Mouse (Mus musculus): Measurements from ENCODE around the gene 4930519G04Rik. TPM values are rescaled to one million over a fixed set of nuclear protein-coding genes. Genes with fewer than 3 reads are reported as not detected.
"Not testable (repeated sequence)": the region's sequence is repeated elsewhere in the genome, so short reads cannot be mapped to it uniquely, and the experiment has no call there.

4930519G04Rik gene
- polyA plus RNA-seq, 1 experiment from 2014 or later = not detected

DNA sequence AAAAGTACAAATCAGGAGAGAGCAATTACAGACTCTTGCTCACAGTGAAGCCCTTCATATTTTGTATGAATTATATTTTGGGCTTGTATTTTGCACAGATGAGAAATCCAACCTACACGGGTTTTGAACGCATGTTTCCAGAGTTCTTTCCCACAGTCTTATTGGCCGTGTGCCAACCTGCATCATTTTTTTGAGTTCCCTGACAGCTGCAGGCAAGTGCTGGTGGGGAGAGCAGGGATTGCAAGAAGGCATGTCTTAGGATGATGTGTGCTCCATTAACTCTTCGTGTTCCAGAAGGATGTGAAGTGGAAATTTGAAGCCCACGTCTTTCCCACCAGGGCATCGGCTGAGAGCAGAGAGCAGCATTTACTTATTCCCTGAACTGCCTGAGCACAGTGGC, 36.9 kb upstream of the 4930519G04Rik start:
- peaks cover 10% of the 10 kb centered on the region for H3K4me1 ChIP-seq
- ATAC-seq (ENCODE audit: low FRiP score) = no peak
- no peak overlapping the region for H3K9ac ChIP-seq
- H3K27me3 ChIP-seq = no peaks in the 10 kb centered on the region
- peaks cover 2% of the 10 kb centered on the region; the same call in 1 of the 2 replicates for H3K36me3 ChIP-seq (replicated peaks)
- no peak overlapping the region for H3K4me3 ChIP-seq (replicated peaks)
- H3K27ac ChIP-seq = no peak overlapping the region
- no peaks in the 10 kb centered on the region for H3K9me3 ChIP-seq
- WGBS = 71% methylated on average over 6 of the region's 6 CpGs
- no peak overlapping the region for H3K4me2 ChIP-seq

DNA sequence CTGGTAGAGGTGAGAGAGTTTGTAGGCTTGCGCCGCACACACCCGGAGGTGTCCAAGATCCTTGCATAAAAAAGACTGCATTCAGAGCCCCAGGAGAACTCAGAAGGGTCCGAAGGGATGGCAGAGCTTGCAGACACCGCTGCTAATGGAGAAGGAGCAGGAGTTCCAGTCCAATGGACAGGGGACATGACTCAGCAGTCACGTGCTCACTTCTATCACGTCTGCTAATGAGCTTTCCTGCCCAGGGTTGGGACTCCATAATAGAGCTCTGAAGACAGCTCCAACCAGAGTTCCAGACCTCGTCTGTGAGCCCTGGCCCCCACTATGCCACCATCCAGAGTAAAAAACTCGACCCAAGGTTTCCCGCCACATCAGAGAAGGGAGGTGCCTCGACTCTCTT, 35.3 kb upstream of the 4930519G04Rik start:
- H3K27me3 ChIP-seq = no peaks in the 10 kb centered on the region
- peaks cover 8% of the 10 kb centered on the region; the same call in 1 of the 2 replicates for H3K36me3 ChIP-seq (replicated peaks)
- no peak overlapping the region for H3K4me2 ChIP-seq
- no peak for ATAC-seq (ENCODE audit: low FRiP score)
- H3K4me1 ChIP-seq = peaks cover 5% of the 10 kb centered on the region; the same call in 1 of the 2 replicates
- H3K27ac ChIP-seq = no peak overlapping the region
- H3K9ac ChIP-seq = no peak overlapping the region
- 76% methylated on average over 11 of the region's 11 CpGs for WGBS
- H3K9me3 ChIP-seq = no peaks in the 10 kb centered on the region
- H3K4me3 ChIP-seq (replicated peaks) = no peak overlapping the region

DNA sequence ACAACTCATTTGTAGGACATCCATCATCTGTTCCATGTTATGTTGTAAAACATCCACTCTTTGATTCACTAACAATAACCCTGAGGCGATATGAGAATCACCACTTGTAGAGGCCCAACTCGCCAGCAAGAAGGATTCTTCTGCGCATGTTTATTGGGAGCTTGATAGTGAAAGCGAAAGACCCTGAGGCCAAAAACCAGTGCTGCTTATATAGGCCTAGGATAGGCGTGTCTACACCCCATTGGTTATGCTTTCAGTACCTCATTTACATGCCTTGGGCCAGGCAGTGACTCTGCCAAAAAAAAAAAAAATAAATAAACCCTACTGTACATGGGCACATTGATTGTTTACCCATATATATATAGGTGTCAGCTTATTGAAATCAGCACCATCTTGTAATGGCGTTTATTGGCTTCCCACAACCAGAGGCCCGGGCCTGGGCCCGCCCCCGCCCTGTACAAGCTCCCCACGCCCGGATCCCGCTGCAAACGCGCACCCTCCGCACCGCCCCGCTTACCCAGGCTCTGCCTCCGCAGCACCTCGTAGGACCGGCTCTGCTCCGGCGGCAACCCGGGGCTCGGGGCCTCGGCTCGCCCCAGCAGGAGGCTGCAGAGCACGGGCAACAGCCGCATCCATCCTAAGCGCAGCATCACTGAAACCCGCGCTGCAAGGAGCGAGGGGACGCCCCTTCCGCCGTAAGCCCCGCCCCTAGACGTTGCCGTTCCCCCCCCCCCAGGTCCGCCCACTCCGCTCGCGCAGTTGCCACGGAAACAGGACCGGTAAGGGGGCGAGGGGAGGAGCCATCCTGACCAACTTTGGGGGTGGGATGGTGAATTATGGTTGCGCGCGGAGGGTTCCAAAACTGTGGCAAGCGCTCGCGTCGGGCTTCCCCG, 30.4 kb upstream of the 4930519G04Rik start, which contains the start of gene 1500011B03Rik:
TSS of gene 1500011B03Rik (minus strand) at position 673 of the 893 bp plus-strand sequence.
- Histone ChIP-seq H3K27ac (peak within 1 kb of the TSS; percentile 85), H3K9me3 (no peaks in the 10 kb centered on the region), H3K4me2 (peak within 1 kb of the TSS; percentile 54), H3K4me1 (peaks cover 8% of the 10 kb centered on the region), H3K27me3 (no peaks in the 10 kb centered on the region), H3K4me3 (replicated peaks) (peak within 1 kb of the TSS; percentile 86), H3K9ac (peak within 1 kb of the TSS; percentile 86), H3K36me3 (replicated peaks) (peaks cover 8% of the 10 kb centered on the region; the same call in 1 of the 2 replicates)
- whole genome bisulfite sequencing = 8% methylated on average over 52 of the region's 53 CpGs
- ATAC-seq (ENCODE audit: low FRiP score) = peak; percentile 82

DNA sequence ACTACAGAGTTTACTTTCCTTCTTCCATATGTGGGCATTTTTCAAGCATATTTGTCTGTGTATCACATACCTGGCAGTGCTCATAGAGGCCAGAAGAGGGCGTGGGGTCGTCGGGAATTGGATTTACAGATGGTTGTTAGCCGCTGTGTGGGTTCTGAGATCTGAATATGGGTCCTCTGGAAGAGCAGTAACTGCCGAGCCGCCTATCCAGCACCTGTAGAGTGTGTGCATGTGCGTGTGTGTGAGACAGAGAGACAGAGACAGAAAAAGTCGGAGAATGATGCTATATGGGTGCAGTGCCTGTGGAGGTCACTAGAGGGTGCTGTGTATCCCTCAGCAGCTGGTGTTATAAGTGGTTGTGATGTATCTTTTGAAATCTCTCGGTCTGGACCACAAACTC, 29.3 kb upstream of the 4930519G04Rik start:
- WGBS = 17% methylated on average over 9 of the region's 9 CpGs
- peak overlapping the region; percentile 31; the same call in 1 of the 2 replicates for H3K4me2 ChIP-seq
- H3K9me3 ChIP-seq = no peaks in the 10 kb centered on the region

DNA sequence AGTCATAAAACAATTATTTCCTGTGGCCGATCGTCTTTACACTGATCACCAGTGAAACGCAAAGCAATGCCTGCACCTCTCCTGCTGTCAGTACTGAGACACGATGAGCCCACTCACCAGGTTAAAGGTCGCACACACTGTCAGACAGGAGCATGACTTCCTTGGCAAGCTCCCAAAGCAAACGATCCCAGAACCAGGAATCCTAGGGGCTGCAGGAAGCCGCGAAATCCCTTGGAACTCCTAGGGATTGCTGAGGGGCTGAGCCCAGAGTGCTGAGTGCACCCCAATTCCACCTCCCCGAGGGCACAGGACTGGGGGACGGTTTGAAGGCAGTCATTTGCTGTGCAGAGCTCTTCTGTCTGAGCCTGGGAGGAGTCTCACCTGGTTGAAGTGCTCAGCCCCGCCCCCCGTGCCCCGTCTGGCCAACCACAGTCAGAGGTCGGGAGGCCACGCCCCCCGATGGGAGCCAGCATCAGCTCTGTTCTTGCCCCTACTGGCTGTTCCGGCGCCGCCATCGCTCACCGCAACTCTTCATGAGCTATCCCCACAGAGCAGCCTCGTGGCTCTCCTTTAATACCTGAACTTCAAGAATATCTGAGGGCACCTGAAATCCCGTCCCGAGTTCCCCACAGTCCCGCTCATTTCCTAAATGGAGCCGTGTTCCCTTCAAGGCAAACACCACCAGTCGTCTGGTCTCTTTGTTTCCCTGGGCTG, 27.3 kb upstream of the 4930519G04Rik start:
- Histone ChIP-seq H3K4me1 (peaks cover 8% of the 10 kb centered on the region), H3K9ac (peak overlapping the region; percentile 55), H3K27ac (0 out of 2 replicates have a peak overlapping the region, but pooled peaks have one; percentile 32), H3K4me2 (peak overlapping the region; percentile 56), H3K27me3 (no peaks in the 10 kb centered on the region), H3K4me3 (replicated peaks) (peak overlapping the region; percentile 36), H3K9me3 (no peaks in the 10 kb centered on the region), H3K36me3 (replicated peaks) (peaks cover 8% of the 10 kb centered on the region; the same call in 1 of the 2 replicates)
- ATAC-seq (ENCODE audit: low FRiP score) = peak; percentile 68
- 10% methylated on average over 27 of the region's 27 CpGs for WGBS

More for the DNA sequence above, 29.3 kb upstream of the 4930519G04Rik start:
- no peak overlapping the region for H3K27ac ChIP-seq
- H3K4me3 ChIP-seq (replicated peaks) = 0 out of 2 replicates have a peak overlapping the region, but pooled peaks have one; percentile 7
- peaks cover 8% of the 10 kb centered on the region for H3K4me1 ChIP-seq
- ATAC-seq (ENCODE audit: low FRiP score) = peak; percentile 21; the same call in 1 of the 2 replicates
- no peak overlapping the region for H3K9ac ChIP-seq
- peaks cover 8% of the 10 kb centered on the region; the same call in 1 of the 2 replicates for H3K36me3 ChIP-seq (replicated peaks)
- no peaks in the 10 kb centered on the region for H3K27me3 ChIP-seq

DNA sequence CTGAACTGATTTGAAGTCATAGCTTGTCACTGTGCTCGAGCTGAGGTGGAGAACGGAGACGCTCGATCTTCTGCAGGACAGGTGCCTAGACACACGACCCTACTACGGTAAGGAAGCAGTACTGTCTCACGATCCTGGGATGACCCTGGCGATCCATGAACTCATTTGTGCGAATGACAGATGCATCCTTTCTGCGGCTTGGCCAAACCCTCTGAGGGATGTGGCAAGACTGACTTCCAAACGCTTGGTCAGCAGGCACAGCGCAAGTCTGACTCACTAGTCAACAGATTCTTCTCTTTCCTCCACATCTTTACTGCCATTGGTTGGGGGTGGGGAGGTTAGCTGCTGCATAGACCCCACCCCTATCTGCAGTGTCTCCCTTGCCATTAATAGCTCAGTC, 26.0 kb upstream of the 4930519G04Rik start:
- Histone ChIP-seq H3K27ac (no peak overlapping the region), H3K9me3 (no peaks in the 10 kb centered on the region), H3K36me3 (replicated peaks) (no peaks in the 10 kb centered on the region), H3K4me3 (replicated peaks) (no peak overlapping the region), H3K4me2 (no peak overlapping the region), H3K9ac (no peak overlapping the region), H3K4me1 (peaks cover 5% of the 10 kb centered on the region), H3K27me3 (no peaks in the 10 kb centered on the region)
- 95% methylated on average over 12 of the region's 12 CpGs for WGBS
- no peak for ATAC-seq (ENCODE audit: low FRiP score)

DNA sequence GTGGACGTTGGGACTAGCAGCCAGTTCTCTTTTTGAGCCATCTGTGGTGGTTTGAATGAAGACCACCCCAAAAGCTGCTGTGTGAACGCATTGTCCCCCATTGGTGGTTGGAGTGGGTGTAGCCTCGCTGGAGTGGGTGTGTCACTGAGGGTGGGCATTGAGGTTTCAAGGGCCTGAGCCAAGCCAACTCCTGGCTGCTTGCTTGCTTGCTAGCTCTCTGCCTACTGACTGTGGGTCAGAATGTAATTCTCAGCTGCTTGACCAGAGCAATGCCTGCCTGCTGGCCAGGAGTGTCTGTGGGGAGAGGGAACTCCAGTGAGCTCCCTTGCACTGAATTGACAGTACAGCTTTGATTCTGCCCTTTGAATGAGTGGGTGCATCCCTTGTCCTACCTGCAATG, 23.7 kb upstream of the 4930519G04Rik start:
- Histone ChIP-seq H3K36me3 (replicated peaks) (no peaks in the 10 kb centered on the region), H3K27me3 (no peaks in the 10 kb centered on the region), H3K4me1 (peaks cover 4% of the 10 kb centered on the region), H3K9ac (no peak overlapping the region), H3K27ac (no peak overlapping the region), H3K9me3 (no peaks in the 10 kb centered on the region), H3K4me2 (no peak overlapping the region), H3K4me3 (replicated peaks) (no peak overlapping the region)
- no peak for ATAC-seq (ENCODE audit: low FRiP score)
- 64% methylated on average over 3 of the region's 3 CpGs for WGBS

DNA sequence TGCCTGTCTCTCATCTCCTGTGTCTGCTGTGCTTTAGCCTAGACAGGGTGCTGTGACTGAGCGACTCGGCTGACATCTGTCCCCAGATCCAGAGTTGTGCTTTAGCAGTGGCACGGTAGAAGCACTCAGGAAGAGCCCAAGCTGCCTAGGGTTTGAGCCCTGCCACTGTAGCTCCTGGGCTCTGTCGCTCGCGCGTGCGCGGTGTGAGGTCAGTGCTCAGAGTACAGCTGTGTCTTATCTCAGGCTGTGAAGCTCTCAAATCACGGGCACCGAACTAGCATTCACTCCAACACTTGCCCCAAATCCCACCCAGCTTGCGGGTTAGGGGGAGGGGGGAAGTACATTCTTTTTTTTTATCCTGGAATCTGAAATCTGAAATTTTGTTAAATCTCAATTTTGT, 16.6 kb upstream of the 4930519G04Rik start:
- Histone ChIP-seq H3K27me3 (no peaks in the 10 kb centered on the region), H3K9me3 (no peaks in the 10 kb centered on the region), H3K9ac (no peak overlapping the region), H3K36me3 (replicated peaks) (no peaks in the 10 kb centered on the region), H3K27ac (no peak overlapping the region), H3K4me3 (replicated peaks) (no peak overlapping the region), H3K4me2 (no peak overlapping the region), H3K4me1 (no peaks in the 10 kb centered on the region)
- no peak for ATAC-seq (ENCODE audit: low FRiP score)
- 76% methylated on average over 12 of the region's 12 CpGs for WGBS

DNA sequence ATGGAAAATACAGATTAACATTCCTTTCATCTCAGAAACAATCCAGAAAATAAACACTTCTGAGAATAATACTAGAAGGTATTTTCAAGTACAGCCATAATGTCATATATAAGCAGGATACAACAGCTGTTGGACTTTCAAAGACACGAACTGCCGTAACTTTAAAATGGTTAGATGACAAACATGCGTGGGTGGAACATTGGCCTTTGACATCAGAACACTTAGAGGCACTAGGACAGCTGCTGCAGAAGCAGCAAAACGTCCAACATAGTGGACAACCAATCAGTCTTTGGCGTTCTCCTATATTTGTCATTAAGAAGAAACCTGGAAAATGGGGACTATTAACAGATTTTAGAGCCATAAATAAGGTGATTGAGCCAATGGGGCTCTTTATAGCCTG, 13.0 kb upstream of the 4930519G04Rik start:
- not testable (repeated sequence) for H3K9me3 ChIP-seq; ATAC-seq (ENCODE audit: low FRiP score); H3K4me1 ChIP-seq; H3K27me3 ChIP-seq; H3K27ac ChIP-seq; H3K9ac ChIP-seq; H3K4me2 ChIP-seq; H3K36me3 ChIP-seq (replicated peaks); H3K4me3 ChIP-seq (replicated peaks)
- WGBS = 81% methylated on average over 5 of the region's 5 CpGs

DNA sequence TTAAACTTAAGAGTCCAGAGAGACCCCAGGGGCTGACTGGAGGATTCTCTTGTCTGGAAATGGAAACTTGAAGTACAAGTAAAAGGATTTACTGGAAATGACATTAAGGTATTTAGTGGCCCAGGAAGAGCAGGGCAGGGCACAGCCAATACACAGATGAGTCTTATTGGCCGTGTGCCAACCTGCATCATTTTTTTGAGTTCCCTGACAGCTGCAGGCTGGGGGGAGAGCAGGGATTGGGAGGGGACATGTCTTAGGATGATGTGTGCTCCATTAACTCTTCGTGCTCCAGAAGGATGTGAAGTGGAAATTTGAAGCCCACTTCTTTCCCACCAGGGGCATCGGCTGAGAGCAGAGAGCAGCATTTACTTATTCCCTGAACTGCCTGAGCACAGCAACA, 11.3 kb upstream of the 4930519G04Rik start:
- WGBS = 62% methylated on average over 3 of the region's 3 CpGs
- not testable (repeated sequence) for H3K36me3 ChIP-seq (replicated peaks); H3K4me3 ChIP-seq (replicated peaks); H3K9ac ChIP-seq; H3K9me3 ChIP-seq; H3K27ac ChIP-seq; H3K4me1 ChIP-seq; H3K27me3 ChIP-seq; ATAC-seq (ENCODE audit: low FRiP score); H3K4me2 ChIP-seq

DNA sequence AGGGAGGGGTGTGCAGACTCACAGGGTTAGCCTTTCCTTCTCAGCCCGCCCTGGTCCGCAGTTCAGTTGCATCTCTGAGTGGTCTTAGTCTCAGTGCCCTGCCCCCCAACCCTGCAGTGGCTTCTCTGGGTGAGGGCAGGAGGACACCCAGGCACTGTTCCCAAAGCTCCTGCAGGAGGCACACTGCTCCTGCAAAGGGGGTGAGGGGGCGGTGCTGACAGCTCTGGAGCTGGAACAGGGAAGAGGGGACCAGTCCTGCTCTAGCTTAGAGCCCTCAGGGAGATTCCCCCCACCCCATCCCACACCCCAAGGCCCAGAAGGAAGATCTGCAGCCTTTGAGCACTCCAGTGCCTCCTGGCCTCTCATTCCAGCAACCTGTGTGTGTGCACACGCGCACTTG, 10.8 kb upstream of the 4930519G04Rik start:
- H3K27me3 ChIP-seq = no peaks in the 10 kb centered on the region
- no peak overlapping the region for H3K4me3 ChIP-seq (replicated peaks)
- no peaks in the 10 kb centered on the region for H3K36me3 ChIP-seq (replicated peaks)
- no peak overlapping the region for H3K9ac ChIP-seq
- peaks cover 5% of the 10 kb centered on the region for H3K4me1 ChIP-seq
- H3K9me3 ChIP-seq = no peaks in the 10 kb centered on the region
- no peak overlapping the region for H3K27ac ChIP-seq
- ATAC-seq (ENCODE audit: low FRiP score) = no peak
- WGBS = 61% methylated on average over 5 of the region's 5 CpGs
- H3K4me2 ChIP-seq = no peak overlapping the region

DNA sequence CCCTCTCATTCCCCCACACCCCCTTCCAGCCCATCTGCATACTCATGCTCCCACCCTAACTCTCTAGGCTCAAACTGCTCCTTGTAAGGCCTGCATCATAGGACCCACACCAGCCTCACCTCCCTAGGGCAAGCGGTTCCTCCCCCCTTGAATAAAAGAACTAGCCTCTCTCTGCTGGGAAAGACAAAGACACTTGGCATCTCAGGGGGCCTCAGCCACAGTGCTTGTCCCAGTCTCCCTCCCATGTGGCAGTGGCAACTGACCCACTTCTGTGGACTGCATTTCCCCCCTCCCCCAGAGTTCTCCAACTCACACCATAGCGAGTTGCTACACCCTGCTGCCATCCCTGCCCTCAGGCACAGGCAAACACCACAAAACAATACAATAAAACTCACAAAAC, 9.1 kb upstream of the 4930519G04Rik start:
- H3K9me3 ChIP-seq; ATAC-seq (ENCODE audit: low FRiP score); H3K4me3 ChIP-seq (replicated peaks); H3K27me3 ChIP-seq; H3K4me2 ChIP-seq; H3K4me1 ChIP-seq; H3K36me3 ChIP-seq (replicated peaks); H3K27ac ChIP-seq; H3K9ac ChIP-seq: not testable (repeated sequence)
- WGBS = 62% methylated on average over 2 of the region's 2 CpGs

All from forebrain, embryonic 12.5 days (tissue).